Mouse (Mus musculus): ENCODE results near the gene Mbd3l2.
A peak's percentile ranks its signal among the peaks of the same experiment; 100 is the strongest.
"Not testable (repeated sequence)": the region's sequence is repeated elsewhere in the genome, so short reads cannot be mapped to it uniquely, and the experiment has no call there.

The Mbd3l2 gene

GRCm38 (mm10) chr9:18430354-18430753 is at the start of gene Mbd3l2:
Mbd3l2 (plus strand) TSS chr9:18430654.
- DNase-seq, result no peak

DNA sequence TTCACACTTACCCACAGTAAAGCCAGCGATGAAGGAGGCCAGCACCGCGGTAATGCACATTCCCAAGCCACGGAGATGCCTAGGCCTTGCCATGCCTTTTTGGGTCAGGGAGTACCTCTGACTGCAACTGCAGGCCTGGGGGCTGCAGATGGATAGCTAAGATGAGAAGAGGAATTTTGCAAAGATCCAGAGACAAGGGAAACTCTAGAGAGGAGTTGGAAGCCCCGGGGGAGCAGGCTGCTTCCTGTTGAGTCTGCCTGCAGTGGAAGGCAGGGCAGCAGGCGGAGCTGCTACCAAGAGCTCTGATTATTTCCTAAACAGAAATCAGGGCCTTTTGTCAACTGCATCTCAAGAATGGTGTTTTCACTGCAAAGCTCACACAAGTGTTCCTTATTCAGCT is 44.7 kb upstream of the Mbd3l2 start:
- DNase-seq, result no peak

- no peak for DNase-seq
Observed at GRCm38 (mm10) chr9:18399629-18400028, 30.8 kb upstream of the Mbd3l2 start.

DNA sequence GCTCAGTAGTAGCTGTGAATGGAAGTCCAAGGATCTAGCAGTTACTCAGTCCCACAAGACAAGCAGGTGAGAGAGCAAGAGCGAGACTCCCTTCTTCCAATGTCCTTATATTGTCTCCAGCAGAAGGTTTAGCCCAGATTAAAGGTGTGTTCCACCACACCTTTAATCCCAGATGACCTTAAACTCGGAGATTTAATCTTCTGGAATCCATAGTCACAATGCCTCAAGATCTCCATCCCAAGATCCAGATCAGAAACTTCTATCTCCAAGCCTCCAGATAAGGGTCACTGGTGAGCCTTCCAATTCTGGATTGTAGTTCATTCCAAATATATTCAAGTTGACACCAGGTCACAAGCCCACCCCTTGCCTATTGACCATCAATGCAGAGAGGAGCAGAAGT is 27.6 kb upstream of the Mbd3l2 start, which contains the start of gene Naalad2:
TSS of gene Naalad2 (minus strand) at position 101 of the 400 bp plus-strand sequence.
- DNase-seq, result not testable (repeated sequence)

- no peak for DNase-seq
Observed at GRCm38 (mm10) chr9:18404118-18404517, 26.3 kb upstream of the Mbd3l2 start, which contains the start of gene Ubtfl1. Ubtfl1 (plus strand) TSS chr9:18404418.

DNA sequence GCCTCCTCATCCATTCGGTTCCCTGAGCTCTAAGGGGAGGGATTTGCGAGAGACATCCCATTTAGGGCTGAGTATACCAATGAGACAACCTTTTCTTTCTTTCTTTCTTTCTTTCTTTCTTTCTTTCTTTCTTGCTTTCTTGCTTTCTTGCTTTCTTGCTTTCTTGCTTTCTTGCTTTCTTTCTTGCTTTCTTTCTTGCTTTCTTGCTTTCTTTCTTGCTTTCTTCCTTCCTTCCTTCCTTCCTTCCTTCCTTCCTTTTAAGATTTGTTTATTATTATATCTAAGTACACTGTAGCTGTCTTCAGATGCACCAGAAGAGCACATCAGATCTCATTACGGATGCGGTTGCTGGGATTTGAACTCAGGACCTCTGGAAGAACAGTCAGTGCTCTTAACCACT is 18.1 kb upstream of the Mbd3l2 start:
- not testable (repeated sequence) for DNase-seq

- peak; percentile 5 for DNase-seq
Observed at GRCm38 (mm10) chr9:18431687-18432086, 1.2 kb downstream of the Mbd3l2 start.

GRCm38 (mm10) chr9:18456520-18456919 is 26.1 kb downstream of the Mbd3l2 start:
- DNase-seq, result no peak

GRCm38 (mm10) chr9:18467350-18467749 is 36.9 kb downstream of the Mbd3l2 start:
- DNase-seq, result no peak

GRCm38 (mm10) chr9:18468005-18468404 is 37.6 kb downstream of the Mbd3l2 start:
- DNase-seq, result no peak

GRCm38 (mm10) chr9:18473324-18474128 is 43.1 kb downstream of the Mbd3l2 start:
- peak; percentile 78 for DNase-seq

DNA sequence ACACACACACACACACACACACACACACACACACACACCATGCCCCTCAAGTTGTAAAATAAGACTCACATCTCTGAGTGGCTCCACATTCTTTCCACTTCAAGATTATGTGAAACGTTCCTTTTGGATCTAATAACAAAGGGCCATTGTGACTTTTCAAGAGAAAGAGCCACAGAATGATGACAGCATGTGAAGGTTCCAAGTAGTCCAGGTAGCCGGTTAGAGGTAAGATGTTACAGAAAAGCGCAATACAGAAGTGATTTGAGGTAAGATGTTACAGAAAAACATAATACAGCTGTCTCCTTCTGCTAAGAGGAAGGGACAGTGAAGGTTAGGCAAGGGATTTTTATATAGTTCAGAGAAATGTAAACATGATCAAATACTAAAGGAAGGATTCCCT is 47.7 kb downstream of the Mbd3l2 start, which contains the start of the genes Zfp558 and Mbd3l1:
TSS of gene Zfp558 (minus strand) at position 101 of the 400 bp plus-strand sequence.
TSS of gene Mbd3l1 (plus strand) at position 192 of the 400 bp plus-strand sequence.
- DNase-seq, result no peak
